In the genomic region with DNA sequence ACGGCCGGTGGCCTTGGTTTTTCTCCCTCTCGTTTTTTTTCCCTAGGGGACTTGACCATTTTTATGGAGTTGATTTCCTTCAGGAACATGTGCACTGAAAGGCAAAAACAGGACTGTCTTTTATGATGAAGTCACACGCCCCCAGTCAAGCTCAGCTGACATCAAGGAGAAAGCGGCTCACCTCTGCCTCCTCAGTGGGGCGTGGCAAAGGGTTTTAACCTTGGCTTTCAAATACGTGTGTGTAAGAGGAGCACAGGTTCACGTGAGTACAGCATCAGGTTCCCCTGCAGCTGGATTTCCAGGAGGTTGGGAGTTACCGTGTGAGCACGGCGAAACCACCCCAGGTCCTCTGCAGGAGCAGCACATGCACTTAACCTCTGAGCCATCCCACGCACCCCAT, we compare ENCODE assay signal across 13 mouse cellular contexts. TPM values are rescaled to one million over a fixed set of nuclear protein-coding genes. Genes with fewer than 3 reads are reported as not detected.
"Had no signal": no experiment of that assay in that cellular context is flagged by ENCODE, and none has a peak within 500 bp of the region (broad histone marks: within the 10 kb centered on the region; RNA-seq: fewer than 3 reads in every experiment).

No protein-coding gene starts in this region.

- H3K4me2 ChIP-seq: liver, embryonic 11.5 days; liver, embryonic 15.5 days; midbrain, embryonic 11.5 days; midbrain, embryonic 15.5 days; neural tube, embryonic 12.5 days had no signal

- DNase-seq: lung, adult 2 months; lung, postnatal 10 days; thymus, postnatal 4 days had no signal

- H3K4me3 ChIP-seq: left cerebral cortex, adult 2 months; limb, embryonic 10.5 days; liver, embryonic 15.5 days; megakaryocyte, embryonic 14.5 days; midbrain, embryonic 15.5 days; neural tube, embryonic 12.5 days had no signal

- H3K27ac ChIP-seq: left cerebral cortex, adult 2 months; limb, embryonic 10.5 days; liver, embryonic 15.5 days; macrophage; midbrain, embryonic 15.5 days; neural tube, embryonic 12.5 days; stomach, postnatal 0 days had no signal

- H3K9me3 ChIP-seq: limb, embryonic 10.5 days; liver, embryonic 15.5 days; megakaryocyte, embryonic 14.5 days; midbrain, embryonic 15.5 days; neural tube, embryonic 12.5 days had no signal

- H3K36me3 ChIP-seq: limb, embryonic 10.5 days; midbrain, embryonic 15.5 days; neural tube, embryonic 12.5 days had no signal

- H3K4me1 ChIP-seq: megakaryocyte, embryonic 14.5 days had no signal

- ATAC-seq: midbrain, embryonic 15.5 days had no signal

- H3K9ac ChIP-seq: liver, embryonic 15.5 days; midbrain, embryonic 15.5 days; neural tube, embryonic 12.5 days had no signal

RNA-seq across cellular contexts. Expression of a gene that starts 33.7 kb away (rescaled TPM):
- polyA plus RNA-seq: macrophage had no signal
